Mouse (Mus musculus) gastrocnemius, adult 8-10 months (tissue): Measurements from ENCODE around the gene Htra3. TPM values are rescaled to one million over a fixed set of nuclear protein-coding genes. Genes with fewer than 3 reads are reported as not detected.

Experiments used
- DNase-seq, 2 experiments: peaks; one replicate each; pipeline ENCODE4 v3.0.0; 2022; ENCODE audit warnings: low spot score in 2 of 2
- total RNA-seq, 4 experiments: library from RNA; stranded (reverse); gene quantifications; 2 replicates each; pipeline ENCODE4 v1.2.4; 2022

Htra3 gene
- 10 to 100 TPM; 19.9 to 34.2 (median 25.1) TPM for total RNA-seq

GRCm38 (mm10) chr5:35679256-35680155 lies at the start of gene Htra3:
TSS of gene Htra3 (minus strand) at chr5:35679782.
- DNase-seq = peak; percentile 35 to 37

GRCm38 (mm10) chr5:35728957-35729460 lies 49.4 kb upstream of the Htra3 start:
- DNase-seq = peak; percentile 16 to 30

- no peak for DNase-seq
Observed at GRCm38 (mm10) chr5:35728344-35728956, 48.9 kb upstream of the Htra3 start.

DNA sequence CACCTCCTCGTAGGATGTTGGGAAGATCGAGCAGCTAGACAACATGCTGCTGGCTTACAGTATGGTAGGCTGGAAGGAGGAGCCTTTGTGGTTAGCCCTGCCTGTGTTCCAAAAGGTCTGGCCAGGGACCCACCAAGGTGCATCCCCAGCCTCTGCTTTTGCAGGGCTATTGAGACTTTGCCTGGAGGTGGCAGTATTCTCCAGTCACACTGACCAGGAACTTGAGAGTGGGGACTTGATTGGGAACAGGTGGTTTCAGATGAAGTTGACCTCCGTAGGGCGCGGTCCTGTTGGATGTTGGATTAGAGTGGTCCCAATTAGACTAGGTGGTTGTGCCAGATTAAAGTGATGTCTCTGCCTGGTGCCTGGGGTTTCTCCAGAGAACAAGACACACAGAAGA lies 47.9 kb upstream of the Htra3 start:
- DNase-seq = no peak

GRCm38 (mm10) chr5:35725840-35726239 lies 46.3 kb upstream of the Htra3 start:
- DNase-seq = no peak

- DNase-seq = no peak
Observed at GRCm38 (mm10) chr5:35723900-35724299, 44.3 kb upstream of the Htra3 start.

GRCm38 (mm10) chr5:35722654-35723053 lies 43.1 kb upstream of the Htra3 start:
- no peak for DNase-seq

- no peak for DNase-seq
Observed at GRCm38 (mm10) chr5:35721933-35722332, 42.4 kb upstream of the Htra3 start.

- DNase-seq = no peak
Observed at GRCm38 (mm10) chr5:35719880-35720279, 40.3 kb upstream of the Htra3 start.

- DNase-seq = no peak
Observed at GRCm38 (mm10) chr5:35719343-35719742, 39.8 kb upstream of the Htra3 start.

DNA sequence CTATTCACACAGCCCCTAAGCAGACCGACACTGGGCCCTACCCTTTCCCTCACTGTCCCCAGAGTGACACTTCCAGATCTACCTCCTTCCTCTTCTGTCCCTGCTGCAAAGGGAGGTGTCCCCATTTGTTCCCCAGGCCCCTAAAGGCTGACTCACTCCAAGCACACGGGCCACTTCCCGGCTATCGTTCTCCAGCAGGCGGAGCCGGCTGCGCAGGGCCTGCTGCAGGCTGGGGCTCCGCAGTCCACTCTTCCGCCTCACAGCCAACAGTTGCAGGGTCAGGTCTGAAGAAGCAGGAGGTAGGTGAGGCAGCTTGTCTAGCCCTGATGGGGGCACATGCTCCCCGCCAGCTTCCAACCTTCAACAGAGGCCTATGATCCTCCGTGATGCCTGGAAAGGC lies 39.2 kb upstream of the Htra3 start:
- no peak for DNase-seq

DNA sequence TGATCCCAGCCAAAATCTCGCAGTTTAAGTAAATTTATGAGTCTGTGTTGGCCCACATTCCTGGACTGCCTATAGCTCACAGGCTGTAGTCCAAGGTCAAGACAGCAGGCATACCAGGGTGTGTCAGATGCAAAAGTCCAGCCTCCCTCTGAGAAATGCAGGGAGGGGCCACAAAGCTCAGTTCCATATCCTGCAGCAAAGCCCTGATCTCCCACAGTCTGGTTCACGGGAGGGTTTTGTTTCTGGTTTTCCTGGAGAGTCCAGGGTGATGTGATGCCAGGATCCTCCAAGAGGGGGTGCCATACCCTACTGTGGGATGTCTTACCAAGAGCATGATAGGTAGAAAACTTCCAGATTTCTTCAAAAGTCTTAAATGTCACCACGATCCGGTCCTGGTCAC lies 38.4 kb upstream of the Htra3 start:
- peak in 1 of 2 experiments; percentile 52 for DNase-seq

DNA sequence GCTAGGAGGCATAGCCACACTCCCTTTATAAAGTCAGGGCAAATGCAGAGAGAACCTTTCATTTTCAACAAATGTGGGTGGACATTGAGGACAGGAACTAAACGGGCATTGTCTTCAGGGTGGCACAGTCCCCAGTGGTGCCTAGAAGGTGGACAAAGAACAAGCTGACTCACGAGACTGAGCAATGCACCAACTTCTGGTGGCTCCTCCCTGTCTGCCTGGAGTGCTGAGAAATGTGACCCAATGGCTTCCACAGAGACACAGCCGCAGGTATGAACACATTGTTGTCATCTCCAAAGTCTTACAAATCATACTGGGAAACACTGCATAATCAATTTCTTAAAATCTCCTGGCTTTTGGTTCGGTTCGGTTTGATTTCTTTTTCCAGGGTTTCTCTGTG lies 37.9 kb upstream of the Htra3 start:
- DNase-seq = no peak

DNA sequence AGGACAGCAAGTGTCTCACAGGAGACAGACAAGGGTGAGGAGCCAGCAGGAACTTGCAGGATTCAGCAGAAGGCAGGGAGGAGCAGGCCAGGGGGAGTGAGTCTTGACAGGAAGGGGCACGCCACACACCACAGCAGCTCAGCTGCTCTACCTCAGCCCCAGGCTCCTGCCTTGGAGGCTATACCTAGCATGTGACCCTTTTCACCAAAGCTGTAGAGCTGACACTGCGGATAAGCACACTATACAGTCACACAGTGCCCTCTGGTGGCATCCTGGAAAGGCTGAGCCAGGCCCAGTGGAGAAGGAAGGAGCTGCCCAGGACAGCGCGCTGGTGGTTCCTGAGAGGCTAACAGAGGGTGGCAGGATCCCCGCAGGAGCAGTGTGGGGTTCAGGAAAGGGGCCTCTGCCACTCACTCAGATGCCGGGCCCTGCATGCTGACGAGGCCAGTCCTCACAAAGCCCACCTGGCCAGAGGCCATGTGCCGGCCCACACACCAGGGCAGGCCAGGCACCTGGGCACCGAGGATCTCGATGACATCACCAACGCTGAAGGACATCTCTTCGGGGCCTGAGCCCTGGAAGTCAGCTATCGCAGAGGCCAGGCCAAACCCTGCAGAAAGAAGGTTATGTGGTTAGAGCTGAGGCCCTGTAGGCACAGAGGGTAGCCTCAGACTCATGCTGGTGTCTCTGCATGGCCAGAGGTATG lies 34.2 kb upstream of the Htra3 start:
- peak; percentile 51 to 55 for DNase-seq

- no peak for DNase-seq
Observed at GRCm38 (mm10) chr5:35712517-35712916, 32.9 kb upstream of the Htra3 start.

DNA sequence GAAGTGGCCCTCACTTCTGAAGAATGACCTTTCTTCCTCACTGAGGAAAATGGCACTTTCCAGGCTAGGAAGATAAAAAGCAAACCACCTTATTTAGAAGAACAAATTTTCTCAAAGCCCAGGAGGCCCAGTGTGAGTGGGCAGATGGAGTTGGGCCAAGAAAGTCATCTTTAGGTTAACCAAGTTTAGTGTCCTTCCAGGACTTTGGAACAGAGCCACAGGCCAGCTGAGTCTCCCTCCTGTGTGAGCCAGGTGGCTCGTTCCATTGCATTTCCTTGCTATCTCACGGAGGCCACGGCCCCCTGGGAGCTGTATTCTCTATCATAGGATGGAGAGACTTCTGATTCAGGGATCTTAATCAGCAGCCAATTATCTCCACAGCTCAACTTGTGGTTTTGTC lies 31.3 kb upstream of the Htra3 start:
- DNase-seq = no peak

- DNase-seq = no peak
Observed at GRCm38 (mm10) chr5:35710481-35710880, 30.9 kb upstream of the Htra3 start.

- no peak for DNase-seq
Observed at GRCm38 (mm10) chr5:35705411-35705810, 25.8 kb upstream of the Htra3 start.

DNA sequence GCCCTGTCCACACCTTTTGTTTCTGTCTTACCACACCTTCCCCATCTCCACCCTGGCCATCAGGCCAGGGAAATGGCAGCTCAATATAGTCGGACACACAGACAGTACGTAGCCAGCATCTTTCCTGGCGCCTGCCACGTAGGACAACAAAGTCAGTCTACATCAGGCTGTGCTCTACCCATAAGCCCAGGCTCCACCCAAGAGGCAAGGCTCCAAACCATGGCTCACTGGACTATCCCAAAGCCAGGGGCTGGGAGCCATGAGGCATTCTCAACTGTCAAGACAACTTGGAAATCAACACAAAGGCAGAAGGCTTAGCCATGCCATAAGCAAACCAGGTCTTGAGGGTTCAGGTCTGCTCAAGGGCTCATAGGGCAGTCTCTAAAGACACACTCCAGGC lies 24.2 kb upstream of the Htra3 start:
- no peak for DNase-seq

- no peak for DNase-seq
Observed at GRCm38 (mm10) chr5:35703183-35703582, 23.6 kb upstream of the Htra3 start.

GRCm38 (mm10) chr5:35702582-35703140 lies 23.1 kb upstream of the Htra3 start:
- no peak for DNase-seq

GRCm38 (mm10) chr5:35701042-35701441 lies 21.5 kb upstream of the Htra3 start:
- peak; percentile 68 to 70 for DNase-seq
